Comparison of ENCODE assay signal across 16 mouse cellular contexts in the genomic region with DNA sequence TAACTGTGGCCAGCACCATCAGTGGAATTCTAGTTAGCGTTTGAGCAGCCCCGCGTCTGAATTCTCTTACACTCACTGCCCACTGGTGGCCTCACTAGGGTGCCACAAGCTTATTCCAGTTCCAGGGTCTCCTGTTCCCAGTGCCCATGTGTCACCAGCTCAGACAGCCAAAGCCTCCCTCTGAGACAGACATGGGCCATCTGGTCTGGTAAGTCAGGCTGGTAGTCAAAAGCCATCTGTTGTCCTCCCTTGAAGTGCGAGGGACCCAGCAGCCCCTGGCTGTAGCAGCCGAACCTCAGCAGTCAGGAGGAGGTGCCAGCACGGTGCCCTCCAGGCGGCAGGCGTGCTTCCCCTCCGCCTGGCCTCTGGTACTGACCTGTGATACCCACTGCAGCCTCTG. TPM values are rescaled to one million over a fixed set of nuclear protein-coding genes. Genes with fewer than 3 reads are reported as not detected.
DNase-seq lines count a peak whose midpoint lies in the region; ATAC-seq and TF ChIP-seq lines count a peak whose summit lies in the region.
"Had no signal": no experiment of that assay in that cellular context is flagged by ENCODE, and none has a peak within 500 bp of the region (broad histone marks: within the 10 kb centered on the region; RNA-seq: fewer than 3 reads in every experiment).

No protein-coding gene starts in this region.

- ATAC-seq in forebrain, embryonic 15.5 days (replicated peaks): no peak
- ATAC-seq in kidney, postnatal 0 days (replicated peaks; ENCODE audit: low FRiP score, low read depth): peak; percentile 35; the same call in 1 of the 2 replicates

- peak overlapping the region; percentile 48 for H3K27ac ChIP-seq in forebrain, embryonic 10.5 days
- no peak overlapping the region for H3K27ac ChIP-seq in forebrain, embryonic 15.5 days (replicated peaks)
- no peak overlapping the region for H3K27ac ChIP-seq in kidney, postnatal 0 days
- H3K27ac ChIP-seq: liver, embryonic 13.5 days had no signal

- 86% methylated on average over 9 of the region's 9 CpGs for WGBS in forebrain, embryonic 10.5 days
- WGBS in forebrain, embryonic 15.5 days: 76% methylated on average over 9 of the region's 9 CpGs
- WGBS in kidney, postnatal 0 days: 48% methylated on average over 9 of the region's 9 CpGs

- peaks cover 12% of the 10 kb centered on the region for H3K27me3 ChIP-seq in forebrain, embryonic 10.5 days (ENCODE audit: poor library complexity, severe bottlenecking)
- no peaks in the 10 kb centered on the region for H3K27me3 ChIP-seq in forebrain, embryonic 15.5 days
- no peaks in the 10 kb centered on the region for H3K27me3 ChIP-seq in kidney, postnatal 0 days (ENCODE audit: insufficient read depth, low read length)
- H3K27me3 ChIP-seq: CH12.LX had no signal

- no peak overlapping the region for H3K4me3 ChIP-seq in forebrain, embryonic 10.5 days
- no peak overlapping the region for H3K4me3 ChIP-seq in forebrain, embryonic 15.5 days
- no peak overlapping the region for H3K4me3 ChIP-seq in kidney, postnatal 0 days (replicated peaks; ENCODE audit: low read depth, low read length)
- H3K4me3 ChIP-seq: erythroblast, embryonic 14.5 days; liver, embryonic 13.5 days had no signal

- H3K9ac ChIP-seq in forebrain, embryonic 15.5 days (replicated peaks): no peak overlapping the region
- H3K9ac ChIP-seq in kidney, postnatal 0 days (ENCODE audit: low read depth, low read length): no peak overlapping the region
- H3K9ac ChIP-seq: liver, embryonic 13.5 days had no signal

- no peak for DNase-seq in forebrain, embryonic 10.5 days (ENCODE audit: extremely low spot score, low spot score)
- peak; percentile 79 for DNase-seq in kidney, postnatal 0 days (ENCODE audit: low spot score)
- no peak for DNase-seq in kidney, postnatal 14 days
- peak; percentile 76 for DNase-seq in cerebellum, adult 11 months
- DNase-seq in cerebellum, postnatal 36 days: peak; percentile 78 to 80
- no peak for DNase-seq in heart, postnatal 36 days
- DNase-seq in left cerebral cortex, postnatal 14 days (ENCODE audit: low spot score in 2 of 2): no peak
- DNase-seq: heart, adult 11 months; heart, postnatal 14 days; kidney, adult 11 months; liver, embryonic 13.5 days; lung, postnatal 10 days; thymus, adult 18-20 months had no signal

- peaks cover 52% of the 10 kb centered on the region for H3K36me3 ChIP-seq in forebrain, embryonic 10.5 days (replicated peaks)
- H3K36me3 ChIP-seq in forebrain, embryonic 15.5 days: peaks cover under 1% of the 10 kb centered on the region; the same call in 1 of the 2 replicates
- H3K36me3 ChIP-seq in kidney, postnatal 0 days (ENCODE audit: insufficient read depth, low read length): 0 out of 2 replicates have a peak, but pooled peaks cover 6% of the 10 kb centered on the region

- intact Hi-C loops in heart, postnatal 36 days (cut with DNase I): no loop called here
- intact Hi-C loops in left cerebral cortex, postnatal 14 days (cut with DNase I): no loop called here

- H3K9me3 ChIP-seq in forebrain, embryonic 10.5 days: no peaks in the 10 kb centered on the region
- H3K9me3 ChIP-seq in forebrain, embryonic 15.5 days: no peaks in the 10 kb centered on the region
- H3K9me3 ChIP-seq in kidney, postnatal 0 days (replicated peaks; ENCODE audit: low read length): no peaks in the 10 kb centered on the region
- H3K9me3 ChIP-seq: liver, embryonic 13.5 days had no signal

- peak; percentile 37; the same call in 1 of the 2 replicates for TF ChIP-seq CTCF in kidney, postnatal 0 days (IDR thresholded peaks at IDR 0.05; ENCODE audit: low read depth)

- peaks cover 20% of the 10 kb centered on the region for H3K4me1 ChIP-seq in forebrain, embryonic 10.5 days
- 0 out of 2 replicates have a peak, but pooled peaks cover 4% of the 10 kb centered on the region for H3K4me1 ChIP-seq in forebrain, embryonic 15.5 days
- peaks cover 4% of the 10 kb centered on the region; the same call in 1 of the 2 replicates for H3K4me1 ChIP-seq in kidney, postnatal 0 days (replicated peaks; ENCODE audit: insufficient read depth, low read length)

- no peak overlapping the region for H3K4me2 ChIP-seq in forebrain, embryonic 15.5 days (replicated peaks)
- H3K4me2 ChIP-seq in kidney, postnatal 0 days (ENCODE audit: low read length): no peak overlapping the region
- H3K4me2 ChIP-seq: liver, embryonic 13.5 days had no signal

RNA-seq across cellular contexts. Expression of a gene that starts 12.2 kb away (rescaled TPM):
- polyA plus RNA-seq in forebrain, embryonic 10.5 days (2016; fragmentation: Nextera tagmentation; extraction: Ambion mirVana): 55.5 and 62.0 TPM in 2 replicates
- 46.3 and 49.4 TPM in 2 replicates for polyA plus RNA-seq in forebrain, embryonic 15.5 days (2015; fragmentation: Nextera tagmentation; extraction: Ambion mirVana)
- 29.3 and 31.7 TPM in 2 replicates for polyA plus RNA-seq in kidney, postnatal 0 days (2015; fragmentation: Nextera tagmentation; extraction: Ambion mirVana)
- total RNA-seq in heart, postnatal 36 days (2021): 10 to 100 TPM in 1 of 2 experiments, 1 to 10 TPM in 1; 9.3 to 12.2 TPM
- 10 to 100 TPM; 37.7 to 38.9 TPM for total RNA-seq in left cerebral cortex, postnatal 14 days (2021)

RNA-seq across cellular contexts. Expression of a gene that starts 12.4 kb away (rescaled TPM):
- polyA plus RNA-seq in forebrain, embryonic 10.5 days (2016; fragmentation: Nextera tagmentation; extraction: Ambion mirVana): 31.0 and 32.4 TPM in 2 replicates
- 20.3 and 20.5 TPM in 2 replicates for polyA plus RNA-seq in forebrain, embryonic 15.5 days (2015; fragmentation: Nextera tagmentation; extraction: Ambion mirVana)
- polyA plus RNA-seq in kidney, postnatal 0 days (2015; fragmentation: Nextera tagmentation; extraction: Ambion mirVana): 18.9 and 22.8 TPM in 2 replicates
- total RNA-seq in heart, postnatal 36 days (2021): 10 to 100 TPM; 16.2 to 18.3 TPM
- 10 to 100 TPM; 23.5 to 24.1 TPM for total RNA-seq in left cerebral cortex, postnatal 14 days (2021)

Comparison
In these comparisons a context has a peak if more than half of its experiments do, and no peak if none do; other contexts are left out.
1. DNase-seq: peak in kidney, postnatal 0 days (single experiment), cerebellum, adult 11 months (single experiment) and cerebellum, postnatal 36 days (2 of 2); none in forebrain, embryonic 10.5 days (single experiment), kidney, postnatal 14 days (single experiment), heart, postnatal 36 days (0 of 2) and left cerebral cortex, postnatal 14 days (0 of 2).